Mouse (Mus musculus): Measurements from ENCODE around the gene Prph.
A peak's percentile ranks its signal among the peaks of the same experiment; 100 is the strongest.

The Prph gene

DNA sequence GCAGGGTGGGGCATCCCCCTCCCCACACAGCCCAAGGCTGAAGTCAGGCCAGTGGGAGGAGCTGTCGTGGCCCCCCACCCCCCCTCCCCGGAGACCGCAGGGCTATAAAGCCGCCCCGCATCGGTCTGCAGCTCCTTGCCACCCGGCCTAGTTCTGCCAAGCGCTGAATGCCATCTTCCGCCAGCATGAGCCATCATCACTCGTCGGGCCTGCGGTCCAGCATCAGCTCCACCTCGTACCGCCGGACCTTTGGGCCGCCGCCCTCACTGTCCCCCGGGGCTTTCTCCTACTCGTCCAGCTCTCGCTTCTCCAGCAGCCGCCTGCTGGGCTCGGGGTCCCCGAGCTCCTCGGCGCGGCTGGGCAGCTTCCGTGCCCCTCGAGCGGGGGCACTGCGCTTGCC, at the start of gene Prph:
TSS of gene Prph (plus strand) at position 135 of the 400 bp plus-strand sequence.
- no peak for DNase-seq (ENCODE audit: low spot score)

DNA sequence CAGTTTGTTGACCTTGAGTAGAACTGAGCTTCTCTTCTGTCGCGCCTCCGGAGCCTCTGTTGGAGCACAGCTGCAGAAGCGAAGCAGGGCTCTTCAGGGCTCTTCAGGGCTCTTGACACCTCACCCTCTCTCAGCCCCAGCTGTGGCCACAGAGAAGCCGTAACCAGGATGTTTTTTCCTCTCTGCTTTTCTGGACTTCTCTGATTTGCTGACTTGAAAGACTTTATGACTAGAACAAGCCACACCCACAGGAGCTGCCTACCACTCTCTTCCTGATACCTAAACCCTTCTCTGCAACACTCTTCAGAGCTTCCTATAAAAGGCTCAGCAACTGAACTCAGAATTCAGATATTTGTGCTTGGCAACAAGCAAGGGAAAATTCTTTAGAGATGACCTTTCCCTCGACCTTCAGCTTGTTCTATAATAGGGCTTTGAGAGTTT, 46.2 kb upstream of the Prph start:
- no peak for DNase-seq (ENCODE audit: low spot score)

GRCm38 (mm10) chr15:99010896-99011295, 44.1 kb upstream of the Prph start:
- DNase-seq (ENCODE audit: low spot score): no peak

- DNase-seq (ENCODE audit: low spot score): no peak
Measured at GRCm38 (mm10) chr15:99011946-99012345, 43.0 kb upstream of the Prph start.

GRCm38 (mm10) chr15:99014496-99015030, 40.4 kb upstream of the Prph start:
- DNase-seq (ENCODE audit: low spot score): no peak

DNA sequence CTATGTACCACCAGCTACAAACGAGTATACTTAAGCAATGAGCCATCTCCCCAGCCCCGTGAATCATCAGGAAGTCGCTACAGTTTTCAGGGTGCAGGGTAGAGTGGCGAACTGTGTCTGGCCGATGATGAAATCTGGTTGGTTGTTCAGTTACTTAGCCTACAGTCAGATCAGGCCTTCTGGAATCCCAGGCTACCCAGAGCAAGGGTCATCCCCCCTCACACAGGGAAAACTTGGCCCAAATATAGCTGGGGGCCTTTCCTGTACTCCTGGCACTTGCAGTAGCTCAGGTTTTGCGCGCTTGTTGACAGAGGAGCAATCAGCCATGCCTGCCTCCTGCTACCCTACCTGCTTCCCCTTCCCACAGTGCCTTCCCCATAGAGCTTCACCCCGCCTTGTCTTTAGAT, 37.6 kb upstream of the Prph start:
- no peak for DNase-seq (ENCODE audit: low spot score)

DNA sequence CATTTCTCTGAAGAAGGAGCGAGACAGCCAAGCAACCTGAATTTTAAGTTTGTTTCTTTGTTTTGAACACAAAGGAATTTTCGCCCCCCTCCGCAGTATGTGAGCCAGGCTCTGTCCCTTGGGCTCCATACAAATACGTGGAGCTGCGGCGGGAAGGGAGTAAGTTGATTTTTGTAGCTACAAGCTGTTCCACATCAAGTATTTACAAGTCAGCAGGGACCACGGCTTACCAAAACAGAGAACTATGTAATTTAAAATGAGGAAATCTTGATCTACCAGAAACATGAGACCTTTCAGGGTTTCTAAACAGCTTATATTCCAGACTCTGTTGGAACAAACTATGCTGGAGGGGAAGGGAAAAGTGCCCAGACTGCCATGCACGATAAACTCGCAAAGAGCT, 37.0 kb upstream of the Prph start:
- no peak for DNase-seq (ENCODE audit: low spot score)

DNA sequence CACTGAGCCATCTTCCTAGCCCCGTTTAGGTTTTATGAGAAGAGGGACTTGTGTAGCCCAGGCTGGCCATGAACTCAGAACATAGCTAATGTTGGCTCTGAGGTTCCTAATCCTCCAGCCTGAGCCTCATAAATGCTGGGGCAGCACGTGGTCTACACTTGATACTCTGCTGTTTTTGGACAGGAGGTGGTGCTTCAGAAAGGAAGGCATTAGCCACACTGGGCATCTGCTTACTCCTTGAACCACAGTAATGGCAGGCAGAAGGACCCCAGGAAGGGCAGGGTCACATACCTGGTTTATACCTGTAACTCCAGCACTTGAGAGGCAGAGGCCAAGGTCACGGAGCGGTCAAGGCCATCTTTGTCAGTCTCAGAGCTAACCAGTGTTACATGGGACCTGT, 36.3 kb upstream of the Prph start:
- no peak for DNase-seq (ENCODE audit: low spot score)

- no peak for DNase-seq (ENCODE audit: low spot score)
Measured at GRCm38 (mm10) chr15:99019436-99019835, 35.5 kb upstream of the Prph start.

GRCm38 (mm10) chr15:99020171-99020570, 34.8 kb upstream of the Prph start:
- DNase-seq (ENCODE audit: low spot score): no peak

- DNase-seq (ENCODE audit: low spot score): no peak
Measured at GRCm38 (mm10) chr15:99021255-99021654, 33.7 kb upstream of the Prph start.

DNA sequence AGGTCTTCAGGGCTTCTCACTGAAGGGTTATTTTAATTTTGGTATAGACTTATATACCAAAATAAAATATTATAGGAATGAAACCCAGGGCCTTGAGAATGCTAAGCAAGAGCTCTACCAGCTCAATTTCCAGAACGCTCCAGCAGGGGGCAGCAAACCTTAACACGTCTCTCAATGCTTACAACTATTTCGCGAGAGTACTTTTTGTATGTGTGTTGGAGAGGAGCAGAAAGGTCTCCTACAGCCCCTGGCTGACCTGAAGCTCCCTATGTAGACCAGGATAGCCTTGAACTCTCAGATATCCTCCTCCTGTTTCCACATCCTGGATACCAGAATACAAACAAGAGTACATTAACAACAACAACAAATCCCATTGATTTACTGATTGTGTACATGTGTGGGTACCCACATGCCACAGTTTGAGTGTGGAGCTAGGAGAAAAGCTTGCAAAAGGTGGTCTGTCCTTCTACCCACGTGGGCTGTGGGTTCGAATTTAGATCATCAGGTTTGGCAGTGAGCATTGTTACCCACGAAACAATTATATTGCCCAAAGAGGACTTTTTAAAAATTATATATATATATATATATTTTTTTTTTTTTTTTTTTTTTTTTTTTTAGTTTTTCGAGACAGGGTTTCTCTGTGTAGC, 30.2 kb upstream of the Prph start:
- DNase-seq (ENCODE audit: low spot score): peak; percentile 93

- DNase-seq (ENCODE audit: low spot score): no peak
Measured at GRCm38 (mm10) chr15:99025414-99025813, 29.6 kb upstream of the Prph start.

GRCm38 (mm10) chr15:99026259-99026658, 28.7 kb upstream of the Prph start:
- no peak for DNase-seq (ENCODE audit: low spot score)

DNA sequence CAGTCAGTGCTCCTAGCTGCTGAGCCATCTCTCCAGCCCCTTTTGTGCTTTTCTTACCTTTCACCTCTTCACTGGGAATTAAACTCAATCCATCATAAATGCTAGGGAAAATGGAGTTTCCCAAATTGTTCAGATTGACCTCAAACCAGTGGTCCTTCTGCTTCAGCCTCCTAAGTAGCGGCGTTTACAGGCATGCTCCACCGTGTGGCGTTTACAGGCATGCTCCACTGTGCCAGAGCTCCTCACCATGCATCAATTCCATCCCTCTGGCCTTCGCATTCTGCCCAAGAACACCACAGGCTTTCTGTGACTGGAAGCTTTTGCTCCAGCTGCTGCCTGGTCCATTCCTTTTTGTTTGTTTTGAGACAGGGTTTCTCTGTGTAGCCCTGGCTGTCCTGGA, 27.9 kb upstream of the Prph start:
- DNase-seq (ENCODE audit: low spot score): no peak

- DNase-seq (ENCODE audit: low spot score): no peak
Measured at GRCm38 (mm10) chr15:99028874-99029458, 26.0 kb upstream of the Prph start.

DNA sequence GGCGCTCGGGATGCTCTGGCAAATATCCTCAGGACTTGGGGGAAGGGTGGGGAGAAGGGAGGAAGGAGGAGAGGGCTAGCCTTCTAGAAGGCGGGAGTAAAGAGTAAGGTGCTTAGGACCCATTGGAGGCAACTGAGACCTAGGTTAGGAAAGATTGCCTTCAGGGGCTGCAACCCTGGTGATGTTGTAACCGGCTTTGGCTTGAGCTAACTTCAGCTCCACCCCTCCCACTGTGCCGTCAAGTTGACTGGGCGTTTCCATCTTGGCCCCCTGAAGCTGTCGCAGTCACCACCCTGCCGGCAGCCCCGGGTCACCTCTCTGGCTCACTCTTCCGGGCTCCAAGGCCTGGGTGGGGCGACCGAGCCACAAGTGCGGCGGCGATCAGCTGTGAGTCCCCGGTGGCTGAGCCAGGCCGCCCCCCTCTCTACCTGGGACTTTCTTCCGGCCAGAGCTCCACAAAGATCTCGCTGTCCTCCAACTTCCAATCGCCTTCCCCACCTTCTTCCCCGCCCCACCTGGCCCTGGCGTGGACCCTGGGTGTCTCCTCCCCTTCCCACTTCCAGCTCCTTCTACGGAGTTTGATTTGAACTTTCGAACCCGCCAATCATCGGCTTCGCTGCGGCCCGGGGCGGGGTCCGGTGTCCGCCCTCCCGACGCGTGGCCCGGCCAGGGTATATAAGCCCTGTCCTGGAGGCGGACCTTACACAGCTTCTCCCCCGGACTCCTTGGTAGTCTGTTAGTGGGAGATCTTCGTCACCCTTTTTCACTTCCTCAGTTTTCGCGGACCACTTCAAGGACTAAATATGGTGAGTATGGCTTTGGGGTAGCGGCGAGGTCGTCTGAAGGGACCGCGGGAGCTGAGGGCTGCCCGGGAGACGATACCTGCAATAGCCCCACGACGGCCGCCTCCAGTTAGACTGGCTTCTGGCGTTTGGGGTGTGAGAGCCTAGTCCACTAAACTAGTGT, 25.1 kb upstream of the Prph start, which contains the start of gene Tuba1c:
TSS of gene Tuba1c (plus strand) at position 273 of the 966 bp plus-strand sequence.
- peak; percentile 91 for DNase-seq (ENCODE audit: low spot score)

GRCm38 (mm10) chr15:99030585-99031387, 24.2 kb upstream of the Prph start:
- peak; percentile 57 for DNase-seq (ENCODE audit: low spot score)

- DNase-seq (ENCODE audit: low spot score): no peak
Measured at GRCm38 (mm10) chr15:99031388-99031675, 23.6 kb upstream of the Prph start.

GRCm38 (mm10) chr15:99032041-99032725, 22.8 kb upstream of the Prph start:
- no peak for DNase-seq (ENCODE audit: low spot score)

DNA sequence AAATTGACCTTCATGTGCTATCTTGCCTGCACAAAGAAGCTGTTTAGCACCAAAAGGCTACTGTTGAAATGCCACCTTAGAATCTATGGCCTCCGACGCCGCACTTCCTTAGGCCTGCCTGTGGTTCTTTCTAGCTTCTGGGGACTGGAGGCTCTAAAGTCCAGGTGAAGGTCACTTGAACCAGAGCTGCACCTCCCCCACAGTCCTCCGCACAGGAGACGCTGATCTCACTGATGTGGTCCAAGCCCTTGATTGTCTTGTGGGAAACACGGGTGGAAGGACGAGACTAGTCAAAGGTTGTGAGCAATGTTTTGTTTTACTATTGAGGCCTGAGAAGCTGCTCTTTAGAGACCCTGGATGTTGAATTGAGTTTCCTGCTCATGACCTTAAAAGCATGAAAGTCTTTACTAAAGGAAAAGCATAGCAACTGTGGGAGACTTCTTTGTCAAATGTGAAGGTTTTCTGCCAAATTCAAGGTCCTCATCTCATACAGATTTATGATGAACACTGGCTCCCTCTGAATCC, 22.2 kb upstream of the Prph start:
- no peak for DNase-seq (ENCODE audit: low spot score)

All from testis, postnatal 10 days (tissue).